Mouse (Mus musculus) CH12.LX (cell line): ENCODE data around the gene Col4a1.

Experiments used
- MAZ ChIP-seq: IDR thresholded peaks from 2 replicates; pipeline ENCODE4 v1.6.1; 2012; ENCODE audit warnings: low read depth, mild to moderate bottlenecking, inconsistent platforms, low read length, improper control_type of control experiment, moderate library complexity
- PAX5 ChIP-seq: IDR thresholded peaks from 2 replicates; pipeline ENCODE4 v1.6.1; 2012; ENCODE audit warnings: low read length, inconsistent platforms, mixed read lengths
- ZNF384 ChIP-seq: IDR thresholded peaks from 2 replicates; pipeline ENCODE4 v1.6.1; 2012; ENCODE audit warnings: low read depth, low read length, improper control_type of control experiment, inconsistent platforms

- TF ChIP-seq PAX5 (no peak), MAZ (no peak), ZNF384 (no peak)
Observed at GRCm38 (mm10) chr8:11253041-11253440, 59.6 kb downstream of the Col4a1 start.
